Mouse (Mus musculus): ENCODE measurements at regions not wholly inside any gene's neighbourhood (a gene's known extent, or its start where the extent isn't known, plus 50 kb on each side); places are given as distances from the start of the nearest gene placed in this dataset.
"Not testable (repeated sequence)": the region's sequence is repeated elsewhere in the genome, so short reads cannot be mapped to it uniquely, and the experiment has no call there.

DNA sequence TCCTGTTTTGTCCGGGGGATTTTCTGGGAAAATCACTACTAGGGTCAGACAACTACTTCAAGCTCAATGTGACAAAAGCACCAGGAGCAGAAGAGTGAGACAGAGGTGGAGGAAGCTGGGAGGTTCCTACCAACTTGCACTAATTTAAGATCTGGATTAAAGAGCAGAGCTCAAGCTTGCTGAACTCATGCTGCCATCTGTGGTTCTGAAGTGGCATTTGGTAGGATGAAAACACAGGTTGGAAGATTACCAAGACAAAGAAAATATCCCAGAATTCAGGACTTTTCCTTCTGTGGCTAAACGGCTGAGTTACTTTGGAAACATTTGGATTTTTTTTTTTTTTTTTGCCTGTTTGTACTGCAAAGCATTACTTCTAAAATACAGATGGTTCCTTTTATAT, 190.9 kb downstream of the Plppr4 start:
- no peak overlapping the region for H3K27ac ChIP-seq (ENCODE audit: low read depth, low read length)
- H3K9ac ChIP-seq (ENCODE audit: low read length): no peak overlapping the region
- no peaks in the 10 kb centered on the region for H3K36me3 ChIP-seq (ENCODE audit: control insufficient read depth, insufficient read depth, low read length)
- H3K4me1 ChIP-seq (replicated peaks; ENCODE audit: control insufficient read depth, insufficient read depth, low read length): no peaks in the 10 kb centered on the region
- no peak overlapping the region for H3K4me2 ChIP-seq (ENCODE audit: low read depth, low read length, severe bottlenecking)
- no peak overlapping the region for H3K4me3 ChIP-seq (ENCODE audit: low read depth, low read length)
- 90% methylated on average over 2 of the region's 2 CpGs for WGBS
- H3K9me3 ChIP-seq (ENCODE audit: control insufficient read depth, low read length): no peaks in the 10 kb centered on the region
- DNase-seq (ENCODE audit: low spot score) (no peak), ATAC-seq (replicated peaks; ENCODE audit: low FRiP score) (no peak)
- H3K27me3 ChIP-seq (ENCODE audit: control insufficient read depth, insufficient read depth, low read length): no peaks in the 10 kb centered on the region

DNA sequence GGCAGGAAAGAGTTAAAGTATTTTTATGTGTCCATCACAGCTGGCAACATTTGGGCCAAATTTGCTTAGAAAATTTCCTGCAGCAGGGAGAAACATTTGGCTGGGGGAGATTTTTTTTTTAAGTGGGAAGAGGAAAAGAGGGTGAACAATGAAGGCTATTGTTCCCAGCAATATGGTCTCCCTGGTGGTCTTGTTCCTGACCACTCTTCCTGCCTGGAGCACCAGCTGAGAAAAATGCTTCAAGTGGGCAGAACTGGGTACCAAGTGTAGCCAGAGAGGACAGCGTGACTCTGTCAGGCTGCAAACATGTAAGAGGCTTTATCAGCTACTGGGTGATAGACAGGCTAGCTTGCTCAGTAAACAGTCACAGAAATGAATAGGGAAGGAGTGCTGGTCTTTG, 194.3 kb upstream of the Palmd start:
- H3K9ac ChIP-seq (ENCODE audit: low read length): no peak overlapping the region
- H3K27ac ChIP-seq (ENCODE audit: low read depth, low read length): no peak overlapping the region
- no peaks in the 10 kb centered on the region for H3K27me3 ChIP-seq (ENCODE audit: control insufficient read depth, insufficient read depth, low read length)
- no peak overlapping the region for H3K4me2 ChIP-seq (ENCODE audit: low read depth, low read length, severe bottlenecking)
- ATAC-seq (replicated peaks; ENCODE audit: low FRiP score) (no peak), DNase-seq (ENCODE audit: low spot score) (no peak)
- no peaks in the 10 kb centered on the region for H3K4me1 ChIP-seq (replicated peaks; ENCODE audit: control insufficient read depth, insufficient read depth, low read length)
- H3K36me3 ChIP-seq (ENCODE audit: control insufficient read depth, insufficient read depth, low read length): no peaks in the 10 kb centered on the region
- WGBS: 43% methylated on average over 1 of the region's 1 CpGs
- no peaks in the 10 kb centered on the region for H3K9me3 ChIP-seq (ENCODE audit: control insufficient read depth, low read length)
- H3K4me3 ChIP-seq (ENCODE audit: low read depth, low read length): no peak overlapping the region

DNA sequence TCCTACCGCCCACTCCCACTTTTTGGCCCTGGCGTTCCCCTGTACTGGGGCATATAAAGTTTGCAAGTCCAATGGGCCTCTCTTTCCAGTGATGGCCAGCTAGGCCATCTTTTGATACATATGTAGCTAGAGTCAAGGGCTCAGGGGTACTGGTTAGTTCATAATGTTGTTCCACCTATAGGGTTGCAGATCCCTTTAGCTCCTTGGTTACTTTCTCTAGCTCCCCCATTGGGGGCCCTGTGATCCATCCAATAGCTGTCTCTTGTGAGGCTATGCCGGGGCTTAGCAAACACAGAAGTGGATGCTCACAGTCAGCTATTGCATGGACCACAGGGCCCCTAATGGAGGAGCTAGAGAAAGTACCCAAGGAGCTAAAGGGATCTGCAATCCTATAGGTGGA, 191.9 kb upstream of the Palmd start:
- not testable (repeated sequence) for H3K4me3 ChIP-seq (ENCODE audit: low read depth, low read length); ATAC-seq (replicated peaks; ENCODE audit: low FRiP score); H3K27me3 ChIP-seq (ENCODE audit: control insufficient read depth, insufficient read depth, low read length); H3K9me3 ChIP-seq (ENCODE audit: control insufficient read depth, low read length); H3K36me3 ChIP-seq (ENCODE audit: control insufficient read depth, insufficient read depth, low read length); H3K27ac ChIP-seq (ENCODE audit: low read depth, low read length); DNase-seq (ENCODE audit: low spot score); H3K4me2 ChIP-seq (ENCODE audit: low read depth, low read length, severe bottlenecking); H3K4me1 ChIP-seq (replicated peaks; ENCODE audit: control insufficient read depth, insufficient read depth, low read length); H3K9ac ChIP-seq (ENCODE audit: low read length)
- 87% methylated on average over 3 of the region's 3 CpGs for WGBS

- WGBS: 86% methylated on average over 6 of the region's 6 CpGs
- Histone ChIP-seq H3K27ac (ENCODE audit: low read depth, low read length) (no peak overlapping the region), H3K9ac (ENCODE audit: low read length) (no peak overlapping the region), H3K27me3 (ENCODE audit: control insufficient read depth, insufficient read depth, low read length) (no peaks in the 10 kb centered on the region), H3K4me3 (ENCODE audit: low read depth, low read length) (no peak overlapping the region), H3K9me3 (ENCODE audit: control insufficient read depth, low read length) (no peaks in the 10 kb centered on the region), H3K4me1 (replicated peaks; ENCODE audit: control insufficient read depth, insufficient read depth, low read length) (no peaks in the 10 kb centered on the region), H3K4me2 (ENCODE audit: low read depth, low read length, severe bottlenecking) (no peak overlapping the region), H3K36me3 (ENCODE audit: control insufficient read depth, insufficient read depth, low read length) (no peaks in the 10 kb centered on the region)
- ATAC-seq (replicated peaks; ENCODE audit: low FRiP score): no peak
- DNase-seq (ENCODE audit: low spot score): no peak
These were observed 186.5 kb upstream of the Palmd start for GRCm38 (mm10) chr3:117155274-117155673.

- no peaks in the 10 kb centered on the region for H3K4me1 ChIP-seq (replicated peaks; ENCODE audit: control insufficient read depth, insufficient read depth, low read length)
- no peak overlapping the region for H3K4me2 ChIP-seq (ENCODE audit: low read depth, low read length, severe bottlenecking)
- no peaks in the 10 kb centered on the region for H3K36me3 ChIP-seq (ENCODE audit: control insufficient read depth, insufficient read depth, low read length)
- H3K27ac ChIP-seq (ENCODE audit: low read depth, low read length): no peak overlapping the region
- DNase-seq (ENCODE audit: low spot score) (no peak), ATAC-seq (replicated peaks; ENCODE audit: low FRiP score) (no peak)
- no peak overlapping the region for H3K4me3 ChIP-seq (ENCODE audit: low read depth, low read length)
- WGBS: 72% methylated on average over 2 of the region's 2 CpGs
- no peaks in the 10 kb centered on the region for H3K27me3 ChIP-seq (ENCODE audit: control insufficient read depth, insufficient read depth, low read length)
- no peaks in the 10 kb centered on the region for H3K9me3 ChIP-seq (ENCODE audit: control insufficient read depth, low read length)
- H3K9ac ChIP-seq (ENCODE audit: low read length): no peak overlapping the region
These were observed 184.3 kb upstream of the Palmd start for GRCm38 (mm10) chr3:117153011-117153473.

GRCm38 (mm10) chr3:117152414-117152813, 183.6 kb upstream of the Palmd start:
- Histone ChIP-seq H3K9ac (ENCODE audit: low read length) (no peak overlapping the region), H3K36me3 (ENCODE audit: control insufficient read depth, insufficient read depth, low read length) (no peaks in the 10 kb centered on the region), H3K4me2 (ENCODE audit: low read depth, low read length, severe bottlenecking) (no peak overlapping the region), H3K4me3 (ENCODE audit: low read depth, low read length) (no peak overlapping the region), H3K27me3 (ENCODE audit: control insufficient read depth, insufficient read depth, low read length) (no peaks in the 10 kb centered on the region), H3K27ac (ENCODE audit: low read depth, low read length) (no peak overlapping the region), H3K4me1 (replicated peaks; ENCODE audit: control insufficient read depth, insufficient read depth, low read length) (no peaks in the 10 kb centered on the region), H3K9me3 (ENCODE audit: control insufficient read depth, low read length) (no peaks in the 10 kb centered on the region)
- DNase-seq (ENCODE audit: low spot score) (no peak), ATAC-seq (replicated peaks; ENCODE audit: low FRiP score) (no peak)
- WGBS: 90% methylated on average over 8 of the region's 8 CpGs

GRCm38 (mm10) chr3:117147414-117147813, 178.6 kb upstream of the Palmd start:
- Histone ChIP-seq H3K4me2 (ENCODE audit: low read depth, low read length, severe bottlenecking) (no peak overlapping the region), H3K27ac (ENCODE audit: low read depth, low read length) (no peak overlapping the region), H3K4me1 (replicated peaks; ENCODE audit: control insufficient read depth, insufficient read depth, low read length) (no peaks in the 10 kb centered on the region), H3K36me3 (ENCODE audit: control insufficient read depth, insufficient read depth, low read length) (no peaks in the 10 kb centered on the region), H3K4me3 (ENCODE audit: low read depth, low read length) (no peak overlapping the region), H3K9me3 (ENCODE audit: control insufficient read depth, low read length) (no peaks in the 10 kb centered on the region), H3K9ac (ENCODE audit: low read length) (no peak overlapping the region), H3K27me3 (ENCODE audit: control insufficient read depth, insufficient read depth, low read length) (no peaks in the 10 kb centered on the region)
- no peak for DNase-seq (ENCODE audit: low spot score)
- WGBS: 82% methylated on average over 2 of the region's 2 CpGs
- no peak for ATAC-seq (replicated peaks; ENCODE audit: low FRiP score)

DNA sequence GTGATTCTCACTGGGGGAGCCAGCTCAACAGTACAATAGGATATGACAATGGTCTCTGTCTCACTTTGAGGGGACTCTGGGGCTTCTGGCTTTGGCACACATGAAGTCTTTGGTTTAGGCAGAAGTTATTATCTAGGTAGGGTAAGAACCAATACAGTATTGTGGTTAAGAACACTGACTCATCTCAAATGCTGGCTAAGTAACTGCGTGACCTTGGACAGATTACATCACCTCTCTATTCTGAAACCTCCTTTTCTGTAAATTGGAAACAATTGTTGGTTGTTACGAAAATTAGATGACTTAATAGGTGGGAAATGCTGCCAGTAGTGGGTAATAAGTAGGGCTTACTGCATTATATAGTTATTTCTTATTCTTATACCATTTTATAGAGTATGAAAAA, 171.0 kb upstream of the Palmd start:
- Histone ChIP-seq H3K9ac (ENCODE audit: low read length) (no peak overlapping the region), H3K4me2 (ENCODE audit: low read depth, low read length, severe bottlenecking) (no peak overlapping the region), H3K27ac (ENCODE audit: low read depth, low read length) (no peak overlapping the region), H3K36me3 (ENCODE audit: control insufficient read depth, insufficient read depth, low read length) (no peaks in the 10 kb centered on the region), H3K9me3 (ENCODE audit: control insufficient read depth, low read length) (no peaks in the 10 kb centered on the region), H3K4me1 (replicated peaks; ENCODE audit: control insufficient read depth, insufficient read depth, low read length) (no peaks in the 10 kb centered on the region), H3K4me3 (ENCODE audit: low read depth, low read length) (no peak overlapping the region), H3K27me3 (ENCODE audit: control insufficient read depth, insufficient read depth, low read length) (no peaks in the 10 kb centered on the region)
- 83% methylated on average over 2 of the region's 2 CpGs for WGBS
- DNase-seq (ENCODE audit: low spot score) (no peak), ATAC-seq (replicated peaks; ENCODE audit: low FRiP score) (no peak)

DNA sequence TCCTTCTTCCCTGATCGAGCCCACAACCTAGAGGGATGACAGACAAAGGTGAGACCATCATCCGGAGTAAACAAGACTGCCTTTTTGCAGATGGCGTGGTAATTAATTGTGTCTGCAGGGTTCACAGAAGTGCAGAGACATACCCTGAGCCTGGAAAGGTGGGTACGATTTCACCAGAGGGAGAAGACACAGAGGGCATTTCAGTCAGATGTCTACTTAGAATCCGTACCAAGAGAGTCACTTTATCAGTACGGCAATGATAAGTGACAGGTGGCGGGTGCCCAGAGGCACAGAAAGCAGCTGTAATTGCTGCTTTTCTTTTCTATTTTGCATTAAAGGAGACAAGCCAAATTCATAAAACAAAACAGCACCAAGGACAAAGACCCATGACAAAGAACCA, 169.9 kb upstream of the Palmd start:
- no peaks in the 10 kb centered on the region for H3K9me3 ChIP-seq (ENCODE audit: control insufficient read depth, low read length)
- ATAC-seq (replicated peaks; ENCODE audit: low FRiP score) (no peak), DNase-seq (ENCODE audit: low spot score) (no peak)
- H3K4me3 ChIP-seq (ENCODE audit: low read depth, low read length): no peak overlapping the region
- no peaks in the 10 kb centered on the region for H3K36me3 ChIP-seq (ENCODE audit: control insufficient read depth, insufficient read depth, low read length)
- H3K4me2 ChIP-seq (ENCODE audit: low read depth, low read length, severe bottlenecking): no peak overlapping the region
- H3K9ac ChIP-seq (ENCODE audit: low read length): no peak overlapping the region
- H3K27me3 ChIP-seq (ENCODE audit: control insufficient read depth, insufficient read depth, low read length): no peaks in the 10 kb centered on the region
- 77% methylated on average over 7 of the region's 7 CpGs for WGBS
- no peak overlapping the region for H3K27ac ChIP-seq (ENCODE audit: low read depth, low read length)
- no peaks in the 10 kb centered on the region for H3K4me1 ChIP-seq (replicated peaks; ENCODE audit: control insufficient read depth, insufficient read depth, low read length)

All from forebrain, embryonic 11.5 days (tissue).